Mouse (Mus musculus) megakaryocyte, embryonic 14.5 days (primary cell): ENCODE results near the gene Rnf6.

Experiments
- FLI1 ChIP-seq: IDR thresholded peaks from 2 replicates; pipeline ENCODE4 v1.6.1; 2012; ENCODE audit warnings: low read length, inconsistent platforms, mixed read lengths
- GATA1 ChIP-seq: IDR thresholded peaks from 3 replicates; pipeline ENCODE4 v1.6.1; 2012; ENCODE audit warnings: mixed read lengths, low read length, inconsistent platforms, borderline replicate concordance

GRCm38 (mm10) chr5:146230864-146231654 is 9.7 kb upstream of the Rnf6 start, which contains the start of gene Cdk8:
- TF ChIP-seq GATA1 (no peak), FLI1 (no peak)
